Mouse (Mus musculus) left cerebral cortex, adult 18-20 months (tissue): Measurements from ENCODE around the gene Ptpn14. TPM values are rescaled to one million over a fixed set of nuclear protein-coding genes. Genes with fewer than 3 reads are reported as not detected.

Source experiments
- DNase-seq, 2 experiments: peaks; one replicate each; pipeline ENCODE4 v3.0.0; 2021 to 2022; ENCODE audit warnings: low spot score in 2 of 2, mixed read lengths in 1 of 2
- total RNA-seq, 2 experiments: library from RNA; stranded (reverse); gene quantifications; 2 replicates each; pipeline ENCODE4 v1.2.3; 2021

The Ptpn14 gene
- total RNA-seq, 2 experiments from 2014 or later = 12.8 to 14.8 TPM

DNA sequence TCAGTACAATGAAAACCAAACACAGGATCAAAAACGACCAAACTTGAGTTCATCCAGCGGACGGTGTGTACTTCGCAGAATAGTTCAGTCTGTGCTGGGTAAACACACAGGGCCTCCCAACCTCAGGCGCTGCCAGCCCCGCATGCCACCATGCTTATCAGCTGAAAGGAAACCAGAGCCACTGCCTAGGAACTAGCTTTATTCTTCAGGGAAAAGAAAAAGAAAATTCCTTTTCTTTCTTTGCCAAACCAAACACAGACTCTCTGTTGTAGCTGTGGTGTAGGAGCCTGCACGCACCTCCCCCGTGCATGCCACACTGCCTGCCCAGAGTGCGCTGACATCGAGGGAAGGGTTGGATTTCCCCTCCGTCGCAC, 132.9 kb downstream of the Ptpn14 start:
- no peak for DNase-seq

DNA sequence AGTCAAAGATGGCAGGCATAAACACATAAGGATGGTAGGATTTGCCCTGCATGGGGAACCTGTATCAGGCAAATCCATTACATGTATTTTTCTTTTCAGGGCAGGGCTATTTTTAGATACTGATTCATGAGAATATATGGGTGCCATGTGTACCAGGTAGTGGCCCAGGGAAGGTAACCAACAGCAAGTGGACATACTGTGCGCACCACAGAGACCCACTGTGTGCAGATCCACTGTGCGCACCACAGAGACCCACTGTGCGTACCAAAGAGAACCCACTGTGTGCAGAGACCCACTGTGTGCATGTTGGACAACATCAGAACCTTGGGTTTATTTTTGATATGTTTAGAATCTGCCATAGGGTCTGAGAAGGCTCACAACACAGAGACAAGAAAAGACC, 135.7 kb downstream of the Ptpn14 start:
- no peak for DNase-seq

DNA sequence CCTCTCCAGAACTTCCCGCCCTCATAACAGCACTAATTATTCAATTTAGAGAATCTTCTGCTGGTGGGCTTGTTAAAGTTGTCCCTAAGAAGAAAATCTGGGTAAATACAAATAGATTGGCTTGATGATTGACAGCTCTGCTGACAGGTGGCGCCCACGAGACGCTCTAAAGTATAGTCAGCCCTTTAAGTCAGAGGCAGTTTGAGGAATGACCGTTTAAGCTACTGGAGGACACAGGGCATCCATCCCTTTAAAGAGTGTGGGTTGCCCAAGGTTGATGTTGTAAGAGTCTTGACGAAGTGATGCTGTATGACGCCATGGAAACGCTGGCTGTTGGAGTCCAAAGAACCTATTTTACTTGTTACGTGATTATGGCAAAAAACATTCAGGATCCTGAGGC, 136.2 kb downstream of the Ptpn14 start:
- DNase-seq = no peak

DNA sequence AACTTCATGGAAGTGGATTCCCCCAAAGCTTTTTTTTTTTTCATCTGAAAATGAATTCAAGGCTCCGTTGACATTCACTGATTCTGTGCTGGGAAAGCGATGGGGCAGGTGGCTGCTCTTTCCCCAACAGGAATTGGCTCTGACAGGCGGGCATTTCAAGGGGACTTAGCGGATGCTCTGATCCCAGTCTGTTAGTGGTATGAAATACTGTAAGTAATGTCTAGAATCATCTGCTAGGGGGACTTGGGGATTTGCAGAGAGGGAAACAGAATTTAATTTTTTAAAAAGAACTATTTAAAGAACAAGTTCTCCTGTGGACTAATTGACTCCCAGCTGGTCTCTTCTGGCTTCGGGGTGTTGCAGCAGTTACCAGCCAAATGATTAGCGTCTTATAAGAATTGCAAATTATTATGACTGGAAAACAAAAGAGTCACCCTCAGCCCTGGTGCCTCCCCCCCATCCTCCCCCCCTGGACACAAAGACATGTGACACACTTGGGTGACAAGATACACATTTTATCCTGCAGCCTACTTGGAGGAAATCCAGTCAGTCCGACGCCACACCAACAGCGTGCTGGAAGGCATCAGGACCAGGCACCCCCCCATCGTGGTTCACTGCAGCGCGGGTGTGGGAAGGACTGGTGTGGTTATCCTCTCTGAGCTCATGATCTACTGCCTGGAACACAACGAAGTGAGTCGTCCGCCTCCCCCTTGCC, 136.9 kb downstream of the Ptpn14 start:
- no peak for DNase-seq

DNA sequence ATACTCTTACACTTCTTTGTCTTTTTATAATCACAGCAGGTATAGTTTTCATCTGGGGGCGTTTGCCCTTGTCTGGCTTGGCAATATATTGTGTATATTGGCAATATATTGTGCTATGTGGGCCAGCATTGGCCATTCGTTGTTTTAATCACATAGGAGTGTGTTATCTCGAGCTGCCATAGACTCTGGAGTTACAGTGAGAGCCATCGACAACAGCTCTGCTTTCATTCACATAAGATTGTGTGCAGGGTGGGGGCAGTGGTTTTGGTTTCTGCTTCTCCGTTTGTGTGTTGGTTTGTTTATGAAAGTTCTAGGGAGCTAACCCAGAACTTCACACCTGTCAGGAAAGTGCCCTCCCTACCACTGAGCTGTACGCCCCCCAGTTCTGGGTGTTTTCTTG, 138.6 kb downstream of the Ptpn14 start:
- no peak for DNase-seq

DNA sequence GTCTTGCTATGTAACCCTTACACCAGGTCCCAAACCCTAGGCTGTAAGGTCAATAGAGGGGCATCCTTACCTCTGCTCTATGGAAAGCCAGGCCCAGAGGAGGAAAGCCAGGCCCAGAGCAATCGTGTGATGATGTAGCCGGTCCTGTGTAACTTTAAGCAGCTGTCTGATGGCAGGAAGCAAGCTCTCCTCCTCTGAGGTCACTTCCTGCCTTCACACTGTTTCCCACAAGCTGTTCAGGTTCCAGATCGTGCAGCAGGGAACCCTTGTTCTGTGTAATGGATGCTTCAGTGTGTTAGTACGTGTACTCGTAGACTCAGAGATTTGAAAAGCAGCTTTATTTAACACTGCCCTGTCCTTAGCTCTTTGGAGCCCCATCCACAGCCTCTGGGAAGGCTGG, 139.0 kb downstream of the Ptpn14 start:
- DNase-seq = no peak

DNA sequence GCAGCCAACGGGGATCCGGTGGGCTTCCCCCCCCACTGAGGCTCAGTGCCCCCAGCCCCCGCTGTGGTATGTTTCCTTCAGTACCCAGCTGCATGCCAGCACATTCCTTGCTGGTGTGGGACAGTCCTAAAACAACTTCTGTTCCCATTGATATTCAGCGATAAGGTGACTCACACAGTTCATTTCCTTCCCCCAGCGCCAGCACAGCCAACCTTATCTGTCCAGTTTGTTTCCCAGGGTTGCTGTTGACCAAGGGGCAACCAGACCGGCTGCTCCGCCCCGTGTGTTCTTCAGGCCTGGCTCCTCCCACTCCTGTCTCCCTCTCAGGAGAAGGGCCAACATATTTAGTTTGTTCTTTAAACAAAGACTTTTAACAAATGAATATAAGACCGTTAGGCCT, 139.4 kb downstream of the Ptpn14 start:
- DNase-seq = no peak

DNA sequence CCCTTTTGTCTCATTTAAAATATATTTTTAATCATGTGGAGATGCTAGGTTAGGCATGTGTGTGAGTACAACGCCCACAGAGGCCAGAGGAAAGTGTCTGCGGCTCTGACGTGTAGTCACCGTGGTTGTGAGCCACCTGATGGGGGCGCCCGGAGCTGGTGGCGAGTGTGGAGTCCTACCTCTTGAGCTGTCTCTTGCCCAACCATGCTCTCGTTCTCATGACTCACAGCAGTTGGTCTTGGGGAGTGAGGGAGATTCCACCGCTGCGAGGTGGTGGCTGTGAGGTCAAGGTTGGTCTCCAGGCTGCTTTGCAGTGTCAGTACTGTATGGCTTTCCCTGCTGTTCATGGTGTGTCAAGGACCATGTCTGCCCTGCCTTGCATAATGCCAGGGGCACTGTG, 140.0 kb downstream of the Ptpn14 start:
- DNase-seq = no peak

DNA sequence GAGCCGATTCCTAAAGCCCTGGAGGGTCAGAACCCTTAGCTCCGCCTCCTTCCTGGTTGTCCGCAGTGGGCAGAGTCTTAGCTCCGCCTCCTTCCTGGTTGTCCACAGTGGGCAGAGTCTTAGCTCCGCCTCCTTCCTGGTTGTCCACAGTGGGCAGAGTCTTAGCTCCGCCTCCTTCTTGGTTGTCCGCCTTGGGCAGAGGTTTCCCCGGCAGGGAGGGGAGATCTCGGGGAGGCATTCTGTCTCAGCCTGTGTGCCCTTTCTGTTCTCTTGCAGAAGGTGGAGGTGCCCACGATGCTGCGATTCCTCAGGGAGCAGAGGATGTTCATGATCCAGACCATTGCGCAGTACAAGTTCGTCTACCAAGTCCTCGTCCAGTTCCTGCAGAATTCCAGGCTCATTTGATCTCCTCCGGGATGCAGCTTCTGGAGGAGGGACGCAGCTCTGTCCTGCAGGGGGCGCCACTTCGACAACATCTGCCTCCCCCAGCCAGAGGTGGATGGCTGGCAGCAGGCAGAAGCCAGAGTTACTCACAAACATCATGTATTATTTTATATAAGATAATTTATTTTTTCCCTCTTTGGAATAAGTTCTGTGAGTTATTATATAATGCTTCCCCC, 141.7 kb downstream of the Ptpn14 start:
- DNase-seq = no peak

DNA sequence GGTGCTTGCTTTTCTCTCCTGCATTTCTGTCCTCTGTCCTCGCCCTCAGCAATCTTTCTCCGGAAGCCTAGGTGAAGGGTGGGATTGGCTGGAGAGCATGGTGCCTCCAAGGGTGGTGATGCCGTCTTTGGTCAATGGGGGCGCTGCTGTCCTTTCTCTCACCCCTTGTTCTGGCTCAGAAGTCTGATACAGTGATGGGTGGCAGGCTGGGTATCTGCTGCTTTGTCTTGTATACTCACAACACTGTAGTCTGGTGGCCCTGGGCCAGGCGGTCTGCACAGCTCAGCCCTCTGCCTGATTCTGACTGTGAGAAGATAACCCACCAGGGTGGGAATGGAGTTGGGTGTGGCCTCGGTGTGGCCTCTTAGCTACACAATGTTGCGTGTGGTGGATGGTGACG, 142.5 kb downstream of the Ptpn14 start:
- no peak for DNase-seq

DNA sequence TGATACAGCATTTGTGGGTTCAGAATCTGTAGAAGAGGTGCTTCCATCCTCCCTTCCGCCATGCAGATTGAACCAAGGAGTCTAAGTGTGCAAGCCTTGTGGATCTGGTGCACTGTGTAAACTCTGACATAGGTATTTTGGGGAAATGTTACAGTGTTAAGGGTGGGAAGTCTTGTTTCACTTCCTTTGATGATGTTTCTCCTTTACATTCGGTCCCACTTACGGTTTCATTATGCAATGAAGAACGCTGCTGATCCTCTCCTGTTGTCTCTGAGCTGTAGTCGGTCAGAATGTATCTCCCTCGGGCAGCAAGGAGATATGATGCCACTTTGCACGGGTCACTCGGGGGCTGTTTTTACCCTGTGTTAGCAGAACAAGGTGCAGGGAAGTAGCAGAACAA, 143.6 kb downstream of the Ptpn14 start:
- no peak for DNase-seq

DNA sequence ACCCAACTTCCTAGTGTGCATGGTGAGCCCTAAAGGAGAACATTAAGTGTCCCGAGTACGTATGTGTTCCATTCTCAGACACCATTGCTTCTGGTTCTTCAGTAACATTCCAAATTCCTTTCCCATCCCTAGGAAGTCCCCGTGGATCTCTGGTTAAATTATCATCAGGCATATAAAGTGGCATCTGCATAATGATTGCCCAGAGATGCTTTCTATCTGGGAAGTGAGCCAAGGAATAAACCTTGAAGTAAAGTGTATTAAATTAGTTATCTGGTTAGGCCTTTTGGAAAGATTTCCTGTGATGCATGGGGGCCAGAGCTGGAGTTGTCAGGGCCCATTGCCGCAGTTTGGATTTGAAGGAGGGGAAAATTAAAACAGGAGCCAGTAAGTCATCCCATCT, 144.0 kb downstream of the Ptpn14 start:
- no peak for DNase-seq

DNA sequence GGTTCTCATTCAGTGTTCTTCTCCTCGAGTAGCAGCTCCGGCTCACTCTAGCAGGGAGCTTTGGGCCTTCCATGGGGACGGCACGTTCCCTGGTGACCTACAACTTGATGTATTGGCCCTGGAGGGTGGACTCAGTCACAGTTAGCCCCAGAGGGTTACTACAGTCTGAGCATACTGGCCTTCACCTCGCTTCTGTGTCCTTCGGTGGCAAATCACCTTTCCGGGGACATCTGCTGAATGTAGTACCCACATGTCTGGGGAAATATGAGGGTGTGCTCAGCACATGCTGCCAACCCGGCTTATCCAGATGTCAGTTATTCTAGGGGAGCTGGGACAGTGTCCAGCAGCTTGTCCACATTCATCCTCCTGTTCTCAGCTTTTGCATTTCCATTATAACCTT, 145.5 kb downstream of the Ptpn14 start:
- DNase-seq = no peak

DNA sequence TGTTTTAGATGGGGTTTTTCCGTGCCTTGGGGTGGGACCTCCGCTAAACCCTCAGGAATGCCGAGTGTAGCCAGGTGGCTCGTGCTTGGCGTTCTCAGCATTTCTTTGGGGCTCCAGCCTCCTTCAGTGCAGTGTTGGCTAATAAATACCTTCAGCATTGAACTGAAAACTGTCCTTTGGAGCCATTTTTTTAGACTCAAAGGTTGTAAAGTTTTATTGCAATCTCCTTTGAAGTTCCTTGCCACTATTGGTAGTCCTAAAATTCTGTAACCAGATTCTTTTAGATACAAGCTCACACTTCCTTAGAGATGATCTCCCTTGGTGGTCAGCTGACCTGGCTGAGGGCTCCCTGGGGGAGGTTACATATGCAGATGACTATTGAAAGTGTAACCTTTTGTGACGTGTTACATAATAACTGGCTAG, 147.4 kb downstream of the Ptpn14 start:
- DNase-seq = no peak

DNA sequence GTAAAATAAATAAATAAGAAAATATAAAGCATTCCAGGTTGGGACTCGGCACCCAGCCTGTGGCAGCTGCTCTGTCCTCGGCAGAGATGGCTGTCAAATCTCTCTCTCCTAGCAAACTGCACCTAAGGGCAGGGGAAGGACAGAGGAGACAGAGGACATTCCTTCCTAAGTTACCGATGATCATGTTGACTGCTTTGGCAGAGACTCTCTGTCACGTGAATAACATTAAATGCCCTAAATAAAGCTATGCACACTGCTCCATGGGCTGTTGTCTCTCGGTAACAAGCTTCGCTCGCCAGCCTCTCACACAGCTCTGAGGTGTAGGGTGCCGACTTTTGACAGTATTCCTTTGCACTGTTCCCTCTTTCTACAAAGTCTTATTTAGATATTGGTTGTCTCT, 148.1 kb downstream of the Ptpn14 start:
- DNase-seq = no peak

DNA sequence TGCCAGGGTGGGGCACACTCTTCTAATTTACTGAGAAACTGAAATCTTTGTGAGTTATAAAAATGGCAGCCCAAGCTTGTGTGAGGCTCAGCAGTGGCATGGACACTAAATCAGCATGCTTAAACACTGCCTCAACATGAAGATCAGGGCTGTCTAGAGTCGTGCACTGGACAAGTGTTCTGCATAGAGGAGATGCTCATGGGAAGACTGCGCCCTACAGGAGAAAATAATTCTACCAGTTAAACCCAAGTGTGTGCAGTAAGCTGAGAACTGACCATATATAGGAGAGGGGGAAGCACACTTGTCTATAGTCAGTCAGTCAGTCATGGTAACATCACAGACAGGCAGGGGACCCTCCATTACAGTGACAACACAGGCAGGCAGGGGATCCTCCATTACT, 151.1 kb downstream of the Ptpn14 start:
- DNase-seq = no peak

DNA sequence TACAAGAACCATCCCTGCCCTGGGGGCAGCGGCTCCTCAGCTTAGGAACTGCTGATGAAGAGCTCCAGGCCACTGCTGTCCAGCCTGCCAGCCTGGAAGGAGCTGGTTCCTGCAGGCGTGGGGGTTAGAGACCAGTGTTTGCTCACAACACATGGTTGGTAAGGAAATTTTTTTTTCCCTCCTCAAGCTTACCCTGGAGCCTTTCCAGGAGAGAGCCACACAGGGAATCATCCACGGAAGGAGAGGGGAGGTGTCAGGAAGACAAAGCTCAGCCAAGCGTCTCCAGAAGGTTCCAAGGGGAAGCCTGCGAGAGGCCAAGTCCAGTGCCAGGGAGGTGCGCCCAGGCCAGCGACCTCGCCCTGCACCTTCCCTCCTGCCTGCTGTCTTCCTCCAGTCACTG, 151.9 kb downstream of the Ptpn14 start:
- DNase-seq = no peak

DNA sequence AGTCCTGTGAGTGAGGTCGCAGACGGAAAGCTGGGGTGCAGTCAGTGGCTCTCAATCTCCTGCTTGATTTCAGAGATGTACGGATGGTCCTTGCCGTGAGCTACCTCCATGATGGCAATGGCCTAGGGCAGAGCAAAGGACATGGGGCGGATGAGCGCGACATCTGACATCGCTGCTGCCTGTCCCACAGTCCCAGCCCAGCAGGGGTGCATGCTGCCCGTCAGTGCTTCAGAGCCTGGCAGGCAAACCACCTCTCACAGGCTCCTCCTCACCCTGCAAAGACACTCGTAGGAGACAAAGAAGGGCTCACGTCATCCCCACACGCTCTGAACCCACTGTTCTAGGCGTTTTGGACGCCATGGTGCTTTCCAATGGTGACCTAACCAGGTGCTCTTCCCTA, 152.7 kb downstream of the Ptpn14 start:
- DNase-seq = no peak

DNA sequence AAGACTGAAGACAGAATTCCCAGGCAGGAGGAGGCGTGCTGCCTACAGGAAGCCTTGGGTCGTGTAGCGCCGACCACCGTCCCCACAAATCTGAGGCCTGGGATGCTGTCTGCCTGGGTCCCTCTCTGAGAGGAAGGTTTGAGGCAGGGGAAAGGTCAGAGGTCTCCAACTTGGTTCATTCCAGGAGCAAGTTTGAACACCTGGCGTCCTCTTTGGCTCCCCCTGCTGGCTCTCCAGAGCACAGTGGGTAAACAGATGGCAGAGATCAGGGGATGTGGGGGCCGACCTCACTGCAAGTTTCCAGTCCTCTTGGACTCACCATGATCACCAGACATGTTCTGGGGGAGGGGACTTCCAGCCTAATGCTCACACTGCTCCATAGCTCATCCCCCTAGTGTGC, 154.8 kb downstream of the Ptpn14 start:
- peak; percentile 45 to 62 for DNase-seq

DNA sequence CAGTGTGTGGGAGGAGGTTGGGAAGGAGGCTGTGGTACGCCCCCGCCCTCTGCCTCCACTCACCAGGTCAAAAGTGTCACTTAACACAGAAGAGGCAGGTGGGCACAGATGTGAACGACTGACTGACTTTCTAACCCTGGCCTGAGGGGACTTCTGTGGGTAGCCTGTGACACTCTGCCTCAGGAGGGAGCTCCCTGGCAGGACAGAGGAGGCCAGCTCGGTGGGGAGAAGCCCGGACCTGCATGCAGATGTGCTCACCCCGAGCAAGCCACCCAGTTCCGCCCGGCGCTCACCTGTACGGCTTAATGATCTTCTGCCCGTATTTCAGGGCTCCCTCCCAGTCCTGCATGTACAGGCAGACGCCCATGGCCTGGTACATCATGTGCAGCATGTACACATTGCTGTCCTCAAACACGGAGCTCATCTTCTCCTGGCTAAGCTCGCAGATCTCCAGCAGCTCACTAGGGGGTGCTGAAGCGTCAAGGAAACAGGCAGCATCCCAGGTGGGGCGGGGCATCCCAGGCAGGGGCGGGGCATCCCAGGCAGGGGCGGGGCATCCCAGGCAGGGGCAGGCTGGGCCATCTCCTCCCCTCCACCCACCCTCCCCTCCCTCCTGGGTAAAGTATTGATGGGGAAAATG, 155.6 kb downstream of the Ptpn14 start:
- peak; percentile 58 to 61 for DNase-seq

DNA sequence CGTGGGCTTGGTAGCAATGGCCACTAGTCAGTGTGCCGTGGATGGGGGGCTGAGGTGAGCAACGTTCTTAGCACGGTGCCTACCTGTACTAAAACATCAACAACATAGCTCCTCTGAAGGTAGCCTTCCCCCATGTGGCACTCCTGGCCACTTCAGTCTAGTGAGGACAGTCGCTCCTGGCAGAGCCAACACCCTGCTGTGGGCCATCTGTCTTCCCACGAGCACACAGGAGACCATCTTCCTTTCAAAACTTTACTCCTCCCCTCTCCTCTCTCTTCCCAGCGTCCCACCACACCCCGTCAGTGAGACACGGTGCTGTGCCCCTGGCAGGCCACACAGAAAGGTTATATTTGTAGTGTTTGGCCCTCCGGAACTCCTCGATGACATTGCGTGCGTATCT, 156.9 kb downstream of the Ptpn14 start:
- no peak for DNase-seq

DNA sequence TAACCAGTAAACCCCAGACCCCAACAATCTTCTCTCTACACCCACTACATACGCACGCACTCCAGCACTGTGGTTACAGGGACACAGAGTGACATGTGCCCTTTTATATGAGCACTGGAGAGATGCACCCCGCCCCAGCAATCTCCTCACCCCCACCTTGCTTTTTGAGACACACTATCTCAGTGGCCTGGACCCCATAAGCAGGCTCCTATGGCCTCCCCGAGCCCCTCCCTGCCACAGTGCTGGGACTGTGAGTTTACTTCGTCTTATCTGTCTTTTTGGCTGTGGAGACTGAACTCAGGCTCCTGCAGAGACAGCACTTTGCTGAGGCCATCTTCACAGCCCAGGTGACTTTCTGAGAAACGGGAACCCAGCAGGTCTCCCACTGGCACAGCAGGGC, 157.9 kb downstream of the Ptpn14 start:
- DNase-seq = no peak

DNA sequence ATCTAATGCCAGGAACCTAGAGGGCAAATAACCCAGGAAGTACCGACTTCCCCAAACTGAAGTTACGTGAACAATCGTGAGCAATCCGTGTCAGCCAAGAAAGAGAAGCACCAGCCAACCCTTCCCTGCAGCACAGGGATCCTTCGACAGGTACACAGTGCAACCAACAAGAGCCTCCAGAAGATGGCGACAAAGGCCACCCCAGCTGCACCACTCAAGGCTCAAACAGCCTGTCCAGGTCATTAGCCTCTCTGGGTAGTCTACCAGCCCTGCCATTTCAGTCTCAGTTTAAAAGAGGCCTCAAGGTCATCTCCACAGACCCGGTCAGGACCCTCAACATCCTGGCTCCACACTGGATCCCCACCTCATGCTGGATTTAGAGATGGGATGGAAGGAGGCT, 159.4 kb downstream of the Ptpn14 start:
- DNase-seq = peak; percentile 68 to 69
